Mouse (Mus musculus) monocyte, adult 5-6 weeks (primary cell): Measurements from ENCODE around the gene Arl5a. TPM values are rescaled to one million over a fixed set of nuclear protein-coding genes. Genes with fewer than 3 reads are reported as not detected.

ENCODE experiments used
- ATAC-seq: fragments of 153-309, 156-312 bp; replicated peaks from 2 replicates; pipeline ENCODE4 v1.8.0; 2017; ENCODE audit warnings: mild to moderate bottlenecking; ENCODE audit not compliant: low TSS enrichment, insufficient number of reproducible peaks, severe bottlenecking, poor library complexity, low FRiP score
- total RNA-seq: library from RNA; stranded (forward); fragments of 200-1000, 200-491, 200-594 nt; gene quantifications from 3 replicates; pipeline ENCODE4 v1.2.3, GENCODE M21; 2017

The Arl5a gene
- total RNA-seq, 1 experiment from 2014 or later: 66.3 TPM

DNA sequence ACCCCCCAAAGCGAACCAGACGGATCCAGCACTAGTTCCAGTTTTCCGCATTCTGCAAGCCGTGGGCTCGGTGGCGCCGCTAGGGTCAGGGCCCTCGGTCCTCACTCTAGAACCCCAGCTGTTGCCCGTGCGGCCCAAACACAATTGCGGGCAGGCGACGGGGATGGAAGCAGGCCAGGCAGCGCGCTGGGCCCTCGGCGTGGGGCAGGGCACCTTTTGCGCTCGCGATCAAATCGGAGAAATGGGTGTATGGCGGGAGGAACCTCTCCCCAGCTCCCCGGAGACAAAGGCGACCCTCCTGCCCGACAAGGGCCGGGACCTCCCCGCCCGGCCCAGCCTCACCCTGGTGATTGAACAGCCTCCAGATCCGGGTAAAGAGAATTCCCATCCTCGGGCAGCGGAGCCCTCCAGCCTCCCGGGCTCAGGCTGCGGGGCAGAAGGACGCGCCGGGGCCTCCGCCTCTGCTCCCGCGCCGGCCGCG is 413 bp downstream of the Arl5a start:
- peak; percentile 28; the same call in 1 of the 2 replicates for ATAC-seq

DNA sequence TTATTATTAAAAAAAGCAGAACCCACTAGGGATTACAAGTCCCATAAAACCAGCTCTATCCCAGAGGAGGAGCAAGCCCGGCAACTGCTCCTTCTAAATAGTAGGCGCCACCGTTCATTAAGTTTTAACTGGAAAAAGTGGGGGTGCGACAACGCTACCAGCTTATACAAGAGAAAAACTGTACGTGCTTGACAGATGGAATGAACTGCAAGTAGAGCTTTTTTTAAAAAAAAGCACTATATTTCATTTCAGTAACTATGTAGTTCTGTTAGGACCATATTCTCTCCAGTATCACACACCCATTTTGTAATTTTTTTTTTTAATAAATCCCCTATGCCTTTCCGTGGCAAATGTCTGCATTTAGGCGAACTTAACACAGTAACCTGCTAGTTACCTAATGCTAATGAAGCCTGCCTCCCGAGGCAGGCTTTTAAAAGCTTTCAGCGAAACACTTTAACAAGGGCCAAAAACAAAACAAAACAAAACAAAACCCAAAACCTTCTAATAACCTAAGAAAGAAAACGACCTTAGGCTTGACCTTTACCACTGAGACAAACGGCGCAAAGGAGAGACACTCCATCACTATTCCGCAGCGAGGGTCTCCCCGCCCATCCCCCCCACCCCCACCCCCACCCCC is 972 bp downstream of the Arl5a start:
- ATAC-seq: no peak

DNA sequence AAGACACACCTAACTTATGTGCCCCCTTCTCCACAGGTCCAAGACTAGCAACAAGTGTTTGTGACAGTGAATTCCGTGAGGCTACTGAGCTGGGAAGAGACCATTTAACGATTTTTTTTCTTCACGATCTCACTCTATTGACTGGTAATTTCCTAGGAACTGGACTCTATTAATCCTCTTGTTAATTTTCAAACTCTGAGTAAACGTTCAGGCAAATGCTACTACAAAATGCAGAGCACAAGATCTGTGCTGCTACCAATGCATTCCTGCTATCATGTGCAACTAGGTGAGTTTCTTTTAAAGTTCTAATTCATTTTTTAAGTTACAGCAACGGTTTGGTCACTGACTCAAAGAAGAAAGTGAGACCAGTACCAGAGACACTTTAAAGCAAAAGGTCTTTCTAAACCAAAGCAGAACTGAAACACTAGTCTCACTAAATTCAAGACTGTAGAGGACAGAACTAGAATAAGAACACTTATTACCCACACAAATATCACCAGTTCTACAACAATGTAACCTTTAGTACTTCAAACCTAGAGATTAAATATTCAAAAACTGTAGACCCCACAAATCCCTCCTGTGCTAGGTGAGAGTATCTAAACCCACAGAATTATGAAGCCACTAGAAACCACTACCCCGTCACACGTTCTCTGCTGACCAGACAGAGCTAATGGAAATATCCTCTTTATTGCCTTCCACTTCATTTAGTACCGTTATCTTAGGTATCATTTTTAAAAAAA is 1.7 kb downstream of the Arl5a start:
- no peak for ATAC-seq

DNA sequence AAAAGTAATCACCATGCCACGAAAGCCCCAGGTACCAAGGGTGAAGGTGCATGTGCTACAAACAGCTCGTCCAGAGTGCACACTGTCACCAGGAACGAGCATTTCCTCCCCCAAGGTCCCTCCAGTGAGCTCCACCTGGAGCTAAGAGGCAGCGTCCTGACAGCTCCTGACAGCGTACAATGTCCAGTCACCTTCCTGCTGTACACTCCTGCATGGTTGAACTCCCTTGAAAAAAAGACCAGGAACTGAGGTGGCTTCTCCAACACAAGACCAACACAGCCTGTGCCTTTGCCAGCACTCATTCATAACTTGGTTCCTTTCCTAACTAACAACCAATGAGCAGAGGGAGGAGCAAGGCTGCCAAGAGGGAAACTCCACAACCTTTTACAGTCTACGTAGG is 3.5 kb downstream of the Arl5a start:
- no peak for ATAC-seq

DNA sequence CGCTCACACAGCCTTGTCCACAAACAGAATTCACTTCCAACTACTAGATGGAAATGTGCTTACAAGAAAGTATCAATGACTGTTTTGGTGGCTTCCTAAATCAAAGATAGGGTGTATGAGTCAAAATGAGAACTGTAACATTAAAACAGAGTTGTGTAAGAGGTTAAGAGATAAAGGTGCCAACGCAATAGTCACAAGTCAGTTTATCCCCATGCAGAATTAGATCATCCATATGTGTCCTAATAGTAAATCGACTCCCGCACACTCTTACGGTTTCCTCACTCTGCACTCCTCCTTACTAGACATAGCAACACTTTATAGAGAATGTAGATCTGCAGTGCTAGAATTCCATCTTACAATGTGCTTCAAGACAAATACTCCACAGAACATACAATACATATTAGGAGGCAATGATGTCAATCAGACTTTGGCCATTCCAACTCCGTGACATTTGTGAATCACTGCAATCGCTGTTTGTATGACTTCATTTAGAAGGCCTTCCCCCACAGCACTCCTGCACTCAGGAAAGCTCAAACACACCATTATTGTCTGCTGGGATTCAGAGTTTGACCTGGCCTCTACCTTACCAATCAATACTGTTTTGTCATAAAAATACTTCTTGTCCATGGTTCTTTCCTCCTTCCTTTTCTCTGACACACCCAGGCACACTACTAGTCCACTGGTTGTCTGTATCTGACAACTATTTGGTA is 4.5 kb downstream of the Arl5a start:
- ATAC-seq: no peak

DNA sequence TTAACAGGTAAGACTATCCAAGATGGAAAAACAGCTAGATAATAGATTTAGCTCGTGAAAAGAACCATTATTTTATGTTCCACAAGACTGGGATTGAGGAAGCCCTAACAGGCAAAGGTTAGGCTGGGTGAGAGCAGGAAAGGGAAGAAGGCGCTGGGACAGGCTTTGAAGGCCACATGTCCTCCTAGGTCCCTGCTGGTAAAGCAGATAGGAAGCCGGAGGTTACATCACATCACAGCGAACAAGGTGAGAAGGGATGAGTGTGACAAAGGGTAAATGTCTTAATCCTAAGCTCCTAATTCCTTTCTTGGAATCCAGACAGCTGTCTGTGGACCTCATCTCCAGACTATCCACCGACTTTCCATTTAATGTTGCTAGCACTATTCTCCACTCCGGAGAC is 5.4 kb downstream of the Arl5a start:
- ATAC-seq: no peak

DNA sequence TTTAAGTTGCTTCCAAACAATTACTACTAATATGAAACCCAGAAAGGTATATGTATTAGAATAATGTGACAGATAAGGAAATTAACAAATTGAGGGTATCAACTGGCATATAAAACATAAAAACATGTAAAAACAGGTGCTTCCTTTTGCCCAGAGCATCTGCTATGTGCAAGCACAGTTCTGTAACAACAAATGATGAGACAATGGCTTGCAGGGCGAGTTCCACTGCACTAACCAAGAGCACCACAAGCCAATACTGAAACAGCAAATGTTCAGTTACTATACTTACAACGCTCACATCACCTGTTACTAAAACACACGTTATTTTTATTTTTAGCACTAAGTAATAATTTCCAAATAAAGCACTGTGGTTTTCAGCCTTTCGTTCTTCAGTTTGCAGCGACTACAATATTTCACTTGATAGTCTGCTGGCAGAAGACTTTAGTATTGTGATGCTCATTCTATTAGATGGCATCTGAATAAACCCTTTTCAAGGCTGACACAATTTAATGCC is 12.1 kb downstream of the Arl5a start:
- no peak for ATAC-seq

DNA sequence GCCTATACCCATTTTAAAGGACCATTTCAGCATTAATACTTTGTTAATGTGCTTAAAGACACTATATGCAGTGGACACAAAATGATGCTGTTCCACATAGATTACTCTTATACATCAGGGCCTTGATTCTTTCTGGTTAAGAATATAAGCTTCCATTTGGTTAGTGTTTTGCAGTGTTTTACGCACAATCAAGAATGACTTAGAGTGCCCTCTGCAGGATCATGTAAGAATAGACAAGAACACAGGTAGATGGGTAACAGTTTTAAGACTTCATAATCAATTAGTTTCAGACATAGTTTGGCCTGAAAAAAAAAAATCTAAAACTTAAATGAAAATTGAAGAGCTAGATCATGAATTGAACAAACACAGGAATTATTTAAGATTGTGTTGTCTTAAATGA is 18.2 kb downstream of the Arl5a start:
- ATAC-seq: no peak

DNA sequence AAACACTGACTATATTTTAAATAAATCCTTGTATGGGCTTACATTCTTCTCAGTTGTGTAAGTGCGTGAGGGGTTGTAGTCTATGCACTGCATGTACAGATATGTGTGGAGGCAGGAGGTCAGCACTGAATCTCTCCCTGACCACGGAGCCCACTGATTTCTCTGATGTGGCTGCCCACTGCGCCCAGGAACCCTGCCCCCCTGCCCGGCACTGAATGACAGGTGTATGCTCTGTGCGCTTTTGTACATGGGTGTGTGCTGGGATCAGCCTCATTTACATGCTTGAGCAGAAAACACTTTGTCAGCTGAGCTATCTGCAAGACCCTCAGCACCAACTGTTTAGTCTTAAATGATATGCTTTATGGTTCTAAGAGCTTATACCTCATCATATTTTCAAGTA is 19.5 kb downstream of the Arl5a start:
- no peak for ATAC-seq

DNA sequence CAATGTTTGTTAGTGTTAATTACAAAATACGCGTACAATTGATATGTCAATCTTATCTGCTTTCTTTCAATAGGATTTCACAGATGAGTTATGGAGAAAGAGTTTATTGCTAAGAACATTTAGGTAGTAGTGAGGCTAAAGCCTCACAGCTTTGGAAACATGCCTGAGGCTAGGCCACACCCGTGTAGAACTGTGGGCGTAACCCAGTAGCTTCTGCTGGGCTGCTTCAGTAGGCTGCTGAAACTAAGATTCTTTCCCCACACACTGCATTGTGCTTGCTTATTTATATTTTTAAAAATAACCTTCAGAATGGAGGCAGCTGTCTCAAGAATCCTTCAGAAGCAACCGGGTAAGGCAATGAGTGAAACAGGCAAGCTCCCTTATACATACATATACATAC is 30.2 kb downstream of the Arl5a start:
- no peak for ATAC-seq

DNA sequence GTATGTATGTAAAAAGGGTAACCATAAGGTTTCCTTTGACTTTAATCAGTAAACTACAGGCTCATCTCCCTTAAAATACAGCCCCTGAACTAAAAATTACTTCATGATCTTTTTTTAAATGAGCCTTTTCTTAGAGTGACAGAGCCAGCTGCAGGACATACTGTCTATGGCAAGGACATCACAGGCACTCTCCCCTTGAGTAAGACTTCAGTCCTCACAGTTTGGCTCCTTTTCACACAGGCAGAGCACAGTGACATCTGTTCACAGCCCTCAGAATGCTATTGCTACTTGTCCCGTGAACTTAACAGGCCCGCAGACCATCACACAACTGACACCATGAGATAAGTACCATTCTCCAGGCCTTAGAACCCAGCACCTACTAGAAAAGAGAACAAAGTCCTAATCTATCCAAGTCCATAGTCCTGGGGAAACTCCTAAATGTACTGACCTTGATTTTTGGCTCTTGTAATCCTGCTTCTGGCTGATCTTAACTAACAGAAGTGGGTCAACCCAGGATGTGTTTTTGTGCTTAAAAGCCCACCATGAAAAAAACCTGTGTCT is 34.2 kb downstream of the Arl5a start:
- ATAC-seq: no peak

DNA sequence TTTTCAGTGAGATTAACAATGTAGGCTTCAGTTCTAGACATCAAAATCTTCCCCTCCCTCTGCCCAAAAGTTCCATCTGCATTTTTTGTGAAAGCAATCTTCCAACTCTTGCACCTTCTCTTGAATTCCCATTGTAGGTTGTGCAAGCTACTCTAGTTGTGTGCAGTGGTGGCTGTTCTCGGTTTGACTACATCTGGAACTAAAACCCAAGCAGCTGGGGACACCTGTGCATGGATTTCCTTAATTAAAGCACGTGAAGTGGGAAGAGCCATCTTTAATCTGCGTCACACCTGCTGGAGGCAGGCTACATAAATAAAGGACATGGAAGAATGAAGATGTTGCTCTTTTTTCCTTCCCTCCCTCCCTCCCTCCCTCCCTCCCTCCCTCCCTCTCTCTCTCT is 34.7 kb downstream of the Arl5a start:
- ATAC-seq: no peak

DNA sequence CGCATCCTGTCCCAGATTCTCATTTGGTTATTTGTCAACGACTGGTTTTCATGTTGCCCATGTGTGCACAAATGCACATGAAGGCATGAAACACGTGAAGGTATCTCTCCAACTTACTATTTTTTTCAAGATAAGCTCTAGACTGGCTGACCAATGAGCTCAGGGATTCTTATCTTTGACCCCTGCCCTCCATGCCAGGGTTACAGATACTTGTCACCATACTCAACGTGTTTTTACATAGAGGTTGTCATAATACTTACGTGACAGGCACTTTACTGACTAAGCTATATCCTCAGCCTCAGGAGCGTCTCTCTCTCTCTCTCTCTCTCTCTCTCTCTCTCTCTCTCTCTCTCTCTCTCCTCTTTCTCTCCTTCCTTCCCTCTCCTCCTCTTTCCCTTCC is 38.2 kb downstream of the Arl5a start:
- ATAC-seq: no peak

DNA sequence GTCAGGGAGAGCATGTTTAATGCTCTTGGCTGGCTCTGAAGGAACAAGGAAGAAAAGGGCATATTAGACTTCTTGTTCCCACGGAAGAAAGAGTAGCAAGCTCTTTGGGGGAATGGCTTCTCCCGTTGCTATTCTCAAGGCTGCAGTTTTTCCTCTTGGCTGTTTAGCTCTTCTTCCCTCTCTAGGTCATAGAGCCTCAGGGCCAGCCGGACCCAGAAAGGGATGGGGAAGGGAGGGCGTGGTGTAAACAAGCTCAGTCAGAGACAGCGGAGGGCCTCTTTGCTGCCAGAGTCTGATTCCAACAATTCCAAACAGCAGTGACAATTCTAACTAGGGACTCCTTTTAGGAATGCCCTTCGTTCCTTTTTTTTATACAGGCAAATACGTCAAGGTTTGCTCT is 38.7 kb downstream of the Arl5a start:
- no peak for ATAC-seq

DNA sequence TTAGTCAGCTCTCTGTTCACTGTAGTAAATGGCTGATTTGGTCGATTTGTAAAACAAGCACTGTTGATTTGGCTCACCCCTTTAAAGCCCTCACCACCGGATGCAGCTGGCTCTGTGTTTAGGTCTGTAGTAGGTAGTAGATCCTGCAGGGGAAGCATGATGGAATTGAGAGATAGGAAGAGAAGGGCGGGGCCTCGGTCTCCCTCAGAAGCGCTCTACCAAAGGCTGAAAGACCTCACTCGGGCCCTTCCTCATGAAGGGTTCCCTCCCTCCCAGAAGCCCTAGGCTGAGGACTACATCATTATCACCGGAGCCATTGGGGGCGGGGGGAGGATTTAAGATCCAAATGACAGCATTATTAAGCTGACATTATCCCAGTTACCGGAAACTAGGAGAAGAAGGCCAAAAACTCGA is 45.8 kb downstream of the Arl5a start:
- ATAC-seq: 0 out of 2 replicates have a peak, but pooled peaks have one; percentile 35

DNA sequence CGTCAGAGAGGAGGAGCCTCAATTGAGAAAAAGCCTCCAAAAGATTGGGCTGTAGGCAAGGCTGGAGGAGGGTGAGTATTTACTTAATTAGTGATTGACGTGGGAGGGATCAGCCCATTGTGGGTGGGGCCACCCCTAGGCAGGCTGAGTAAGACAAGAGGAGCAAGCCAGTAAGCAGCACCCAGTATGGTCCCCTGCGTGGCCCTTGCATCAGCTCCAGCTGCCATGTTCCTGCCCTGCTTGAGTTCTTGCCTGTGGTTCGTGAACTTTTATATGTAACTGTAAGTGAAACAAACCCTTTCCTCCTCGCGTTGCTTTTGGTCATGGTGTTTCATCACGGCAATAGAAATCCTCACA is 46.3 kb downstream of the Arl5a start, which contains the start of gene Neb:
Gene Neb (minus strand): TSS at position 27 of the 357 bp plus-strand sequence.
- peak; percentile 59; the same call in 1 of the 2 replicates for ATAC-seq

DNA sequence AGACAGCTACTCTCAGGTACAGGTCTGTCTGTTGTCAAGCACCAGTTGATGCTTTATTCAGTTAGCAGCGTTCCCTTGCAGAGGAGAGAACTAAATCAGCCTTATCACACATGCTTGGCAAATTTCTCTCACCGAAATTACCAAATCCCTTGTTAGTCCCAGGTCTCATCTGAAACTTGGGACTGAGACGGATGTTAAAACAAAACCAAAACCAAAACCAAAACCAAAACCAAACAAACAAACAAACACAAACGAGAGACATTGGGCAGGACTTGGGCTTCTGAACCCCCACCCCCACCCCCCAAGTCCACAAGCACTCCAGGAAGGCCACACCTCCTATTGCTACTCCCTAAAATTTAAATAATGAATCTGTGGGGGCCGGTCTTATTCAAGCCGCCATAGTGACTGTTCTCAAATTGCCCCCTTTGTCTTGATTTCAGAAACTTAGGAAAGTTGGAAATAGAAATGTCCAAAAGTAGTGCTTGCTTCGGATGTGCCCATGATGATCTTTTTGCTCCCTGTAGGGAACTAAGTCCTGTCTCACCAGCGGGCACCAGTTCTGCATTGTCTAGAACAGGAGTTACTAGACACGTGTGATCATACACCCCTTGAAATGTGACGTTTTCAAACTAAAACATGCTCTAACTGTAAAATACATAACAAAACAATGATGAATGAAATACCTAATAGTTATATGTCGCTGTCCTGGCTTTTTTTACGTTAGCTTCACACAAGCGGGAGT is 46.8 kb downstream of the Arl5a start:
- ATAC-seq: no peak

DNA sequence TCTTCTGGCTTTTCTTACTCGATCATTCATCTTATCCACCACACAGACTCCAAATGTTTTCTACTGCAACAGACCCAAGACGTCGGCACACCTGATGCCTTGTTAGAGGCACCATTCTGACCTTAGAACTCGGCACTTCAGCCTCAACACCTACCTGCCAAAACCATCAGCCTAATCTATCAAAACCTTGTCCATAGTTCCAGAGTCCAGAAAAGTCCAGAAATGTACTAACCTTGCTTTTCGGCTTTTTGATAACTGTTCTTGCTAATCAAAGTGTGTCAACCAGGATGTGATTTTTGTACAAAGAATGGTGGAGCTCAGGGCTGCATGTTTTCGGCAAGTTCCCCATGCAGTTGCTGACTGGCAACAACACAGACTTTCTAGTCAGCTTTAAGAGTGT is 50.0 kb downstream of the Arl5a start:
- no peak for ATAC-seq

DNA sequence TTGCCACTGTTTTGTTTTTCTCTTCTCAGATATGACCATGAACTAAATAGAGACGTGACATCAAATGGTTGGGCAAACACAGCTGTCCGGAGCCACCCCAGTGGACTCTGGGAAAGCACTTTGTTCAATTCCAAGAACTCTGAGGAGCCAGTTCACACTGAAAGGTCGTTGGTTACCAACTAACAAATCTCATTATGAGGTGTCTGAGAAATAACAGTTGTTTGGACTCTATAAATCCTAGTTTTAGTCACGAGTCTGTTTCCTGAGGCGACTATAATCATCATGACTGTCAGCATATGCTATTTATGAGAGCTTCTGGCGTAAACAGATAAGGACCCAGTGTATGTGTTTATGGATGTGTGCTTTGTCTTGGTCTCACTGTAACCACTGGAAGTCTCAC is 52.2 kb downstream of the Arl5a start:
- ATAC-seq: no peak
